Mouse (Mus musculus) neural tube, embryonic 10.5 days (tissue): ENCODE measurements around the gene Dph5.
"Not testable (repeated sequence)": the region's sequence is repeated elsewhere in the genome, so short reads cannot be mapped to it uniquely, and the experiment has no call there.

Experiments used
- DNase-seq: peaks from one replicate; pipeline ENCODE4 v3.0.0-alpha.2; 2017; ENCODE audit warnings: low spot score; ENCODE audit errors: extremely low spot score

The Dph5 gene

DNA sequence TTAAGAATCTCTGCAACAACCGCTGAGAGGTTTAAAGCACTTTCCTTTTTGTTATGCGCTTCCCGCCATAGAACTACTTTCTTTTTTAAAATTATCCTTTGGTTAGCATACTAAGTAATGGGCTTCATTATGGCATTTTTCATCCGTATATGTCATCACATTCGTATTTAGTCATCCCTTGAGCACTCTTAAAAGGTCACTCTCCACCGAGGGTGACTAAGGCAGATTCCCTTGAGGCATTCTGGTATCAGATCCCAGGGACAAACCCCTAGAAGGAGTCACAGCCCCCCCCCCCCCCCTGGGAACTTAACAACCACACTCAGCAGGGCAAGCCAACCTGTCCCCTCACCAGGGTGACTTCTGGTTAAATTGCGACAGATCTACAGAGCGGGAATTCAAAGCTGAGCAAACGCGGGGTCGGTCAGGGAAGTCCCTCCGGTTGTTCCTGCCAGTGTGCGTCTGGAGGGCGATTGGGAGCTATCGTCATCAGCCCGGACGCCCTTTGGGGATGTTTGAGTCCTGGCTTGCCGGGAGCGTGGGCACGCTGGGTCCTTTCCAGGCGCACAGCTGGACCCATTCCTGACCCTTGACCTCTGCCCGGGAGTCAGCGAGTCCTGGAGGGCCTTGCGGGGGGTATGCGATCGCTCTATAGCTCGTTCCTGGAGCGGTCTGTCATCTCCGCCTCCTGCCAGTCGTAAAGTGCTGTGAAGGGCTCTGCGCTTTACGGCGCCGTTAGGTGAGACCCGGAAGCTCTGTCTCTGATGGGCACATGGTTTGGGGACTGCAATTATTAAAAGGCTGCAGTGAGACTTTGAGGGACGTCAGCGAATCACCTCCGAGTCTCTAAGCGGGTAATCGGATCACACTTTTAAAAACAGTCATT lies at the start of gene Dph5:
Dph5 (plus strand) TSS at position 411 of the 883 bp plus-strand sequence.
- DNase-seq, result peak; percentile 96

DNA sequence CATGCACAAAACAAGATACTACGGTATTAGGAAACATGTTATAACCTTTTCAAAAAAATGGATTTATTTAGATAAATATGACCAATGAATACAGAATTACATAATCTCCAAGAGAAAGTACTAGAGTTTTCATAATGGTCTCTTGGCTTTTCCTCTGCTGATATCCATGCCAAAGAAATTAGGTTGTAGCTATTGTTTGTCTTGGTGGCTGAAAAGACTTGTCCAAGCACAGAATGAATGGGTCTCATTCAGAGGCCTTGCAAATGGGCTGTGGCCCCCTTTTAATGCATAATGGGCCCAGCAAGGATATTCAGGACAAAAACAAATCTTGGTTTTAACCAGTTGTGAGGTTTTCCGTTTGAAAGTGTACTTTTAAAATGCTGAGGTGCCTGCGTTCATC lies 43.1 kb upstream of the Dph5 start:
- no peak for DNase-seq

DNA sequence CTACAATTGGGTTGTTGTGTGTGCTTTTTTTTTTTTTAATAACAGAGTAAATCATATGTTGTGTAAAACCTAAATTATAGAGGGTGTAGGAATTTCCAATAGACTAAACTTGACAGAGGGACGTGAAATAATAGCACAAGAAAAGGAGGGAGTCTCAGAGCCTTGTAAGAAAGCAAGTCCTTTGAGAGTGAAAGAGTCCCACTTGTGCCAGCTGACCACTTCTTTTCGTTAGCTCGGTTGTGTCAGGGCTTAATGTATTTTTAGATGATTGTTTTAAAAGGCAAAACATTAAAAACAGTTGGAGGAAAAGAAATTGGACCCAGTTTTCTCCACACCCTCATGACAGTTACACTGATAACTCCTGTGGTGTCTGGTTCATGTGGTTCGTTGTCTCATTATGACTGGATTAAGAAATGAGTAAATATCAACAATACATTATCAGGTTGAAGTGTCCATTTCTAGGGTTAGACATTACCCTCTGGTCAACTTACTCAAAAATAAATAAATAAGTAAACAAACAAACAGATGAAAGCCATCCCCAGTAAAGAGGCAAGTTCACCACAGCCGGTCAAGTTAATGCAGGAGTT lies 42.5 kb upstream of the Dph5 start:
- DNase-seq, result no peak

DNA sequence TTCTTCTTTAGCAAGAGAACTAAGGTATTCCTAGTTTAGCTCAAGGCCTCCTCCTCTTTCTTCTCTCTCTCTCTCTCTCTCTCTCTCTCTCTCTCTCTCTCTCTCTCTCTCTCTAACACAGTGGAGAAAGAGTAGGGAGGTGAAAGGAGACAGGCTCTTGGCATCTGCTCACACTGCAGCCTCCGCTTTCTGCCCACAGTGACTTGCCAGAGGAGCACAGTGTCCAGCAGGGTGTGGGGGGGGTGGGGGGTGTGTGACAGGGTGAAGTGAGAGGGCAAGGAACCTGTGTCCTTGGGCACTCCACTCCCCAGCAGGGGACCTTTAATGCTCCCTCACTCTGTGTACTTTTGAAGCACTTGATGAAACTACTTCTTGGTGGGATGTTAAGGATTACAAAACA lies 41.9 kb upstream of the Dph5 start:
- no peak for DNase-seq

DNA sequence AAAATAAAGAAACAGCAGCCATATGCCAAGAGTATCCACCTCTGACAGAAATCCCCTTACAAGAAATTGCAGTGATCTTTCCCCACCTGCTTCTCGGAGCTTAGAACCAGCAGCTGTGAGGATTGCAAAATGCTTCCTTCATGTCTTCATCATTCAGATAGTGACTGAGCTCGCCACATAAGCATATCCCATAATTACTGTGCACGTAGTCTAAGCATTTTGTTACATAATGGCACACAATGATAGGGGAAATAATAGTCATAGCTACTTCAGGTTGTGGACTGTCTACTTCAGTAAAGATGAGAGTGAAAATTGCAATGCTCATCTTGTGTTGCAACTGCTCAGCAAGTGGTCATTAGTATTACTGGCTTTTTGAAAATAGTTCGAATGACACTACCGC lies 41.5 kb upstream of the Dph5 start:
- no peak for DNase-seq

DNA sequence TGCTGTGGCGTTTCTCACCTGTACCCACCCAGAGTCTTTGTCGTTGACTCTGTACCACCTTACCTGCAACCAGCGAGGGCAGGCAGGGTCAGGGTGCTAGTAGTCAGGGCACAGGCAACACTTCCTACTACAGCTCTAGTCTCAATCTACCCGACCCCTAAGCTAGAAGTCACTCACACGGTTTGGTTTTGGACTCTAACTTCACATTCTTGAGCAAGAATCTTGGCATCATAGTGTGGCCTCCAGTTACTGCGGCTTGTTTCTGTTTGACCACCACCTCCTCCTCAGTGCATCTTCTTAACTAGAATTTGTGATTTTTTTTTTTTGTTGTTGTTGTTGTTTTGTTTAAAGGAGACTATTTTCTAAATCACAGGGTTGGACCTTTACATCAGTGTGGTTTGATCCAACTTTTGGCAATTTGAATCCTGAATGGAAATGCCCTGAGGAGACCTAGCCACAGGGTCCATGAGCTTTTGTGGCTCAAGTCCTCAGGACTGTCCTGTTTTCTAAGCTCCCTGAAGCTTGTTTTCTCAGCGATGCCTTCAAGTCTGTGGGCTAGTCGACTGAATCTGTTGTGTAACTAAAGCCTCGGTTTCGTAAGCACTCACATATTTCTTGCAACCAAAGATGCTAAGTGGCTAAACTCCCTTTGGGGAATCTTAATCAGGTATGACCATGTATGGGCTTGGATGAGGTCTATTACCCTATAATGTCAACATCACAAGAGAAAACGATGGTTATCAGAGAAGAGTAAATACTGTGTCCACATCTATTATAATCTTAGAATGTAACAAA lies 38.8 kb upstream of the Dph5 start:
- no peak for DNase-seq

DNA sequence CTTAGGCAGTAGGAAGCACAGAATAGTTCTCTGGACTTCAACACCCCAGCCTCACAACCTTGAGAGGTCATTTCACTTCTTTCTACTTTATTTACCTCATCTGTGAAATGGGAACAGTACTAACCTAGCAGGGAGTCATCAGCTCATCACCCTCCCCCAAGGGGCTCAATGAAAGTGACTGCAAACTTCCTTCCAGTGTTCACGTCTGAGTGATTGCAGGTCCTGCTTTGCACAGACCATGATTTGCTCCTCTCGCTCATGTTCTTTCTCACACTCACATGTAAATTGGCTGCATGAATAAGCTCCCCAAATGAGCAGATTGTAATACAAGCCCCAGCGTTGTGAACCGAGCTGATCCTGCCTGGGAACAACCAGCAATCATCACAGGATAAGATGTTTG lies 36.7 kb upstream of the Dph5 start:
- no peak for DNase-seq

DNA sequence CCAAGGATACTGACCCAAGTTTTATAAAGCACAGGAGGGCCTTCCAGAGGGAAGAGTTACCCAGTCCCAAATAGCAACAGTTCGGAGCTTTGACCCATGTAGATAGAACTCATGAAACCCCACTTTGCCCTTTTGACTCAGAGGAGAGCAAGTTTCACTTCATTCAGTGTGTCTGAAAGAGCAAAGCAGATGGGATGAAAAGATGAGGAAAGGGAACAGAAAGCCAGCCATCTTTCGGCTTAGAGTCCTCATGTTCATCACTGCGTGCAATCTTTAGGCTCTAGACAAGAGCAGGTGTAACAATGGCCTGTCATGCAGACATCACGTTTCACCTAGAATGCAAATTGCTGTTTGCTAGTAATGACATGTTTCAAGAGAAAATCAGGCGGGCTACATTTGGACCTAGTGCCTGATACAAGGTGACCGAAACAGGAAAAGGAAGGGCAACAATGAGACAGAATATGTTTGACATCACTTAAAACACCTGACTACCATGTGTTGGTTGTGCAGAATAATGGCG lies 32.9 kb upstream of the Dph5 start:
- DNase-seq, result no peak

DNA sequence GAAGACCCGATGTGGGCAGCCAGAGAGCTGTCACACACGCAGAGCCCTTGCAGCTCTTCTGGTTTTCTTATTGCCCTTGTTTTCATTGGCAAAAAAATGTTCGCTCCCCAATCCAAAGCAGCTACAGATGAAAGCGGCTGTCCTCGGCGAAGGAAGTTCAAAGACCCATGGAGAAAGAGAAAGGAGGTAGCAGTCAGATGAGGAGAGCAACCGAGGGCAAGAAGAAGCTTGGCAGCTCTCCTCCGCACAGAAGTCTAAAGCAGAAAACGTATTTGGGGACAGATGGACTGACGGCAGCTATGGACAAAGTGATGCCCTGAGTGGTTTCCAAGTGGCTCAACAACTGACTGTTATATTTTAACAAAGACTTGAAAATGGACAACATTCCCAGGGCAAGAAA lies 32.1 kb upstream of the Dph5 start:
- DNase-seq, result no peak

DNA sequence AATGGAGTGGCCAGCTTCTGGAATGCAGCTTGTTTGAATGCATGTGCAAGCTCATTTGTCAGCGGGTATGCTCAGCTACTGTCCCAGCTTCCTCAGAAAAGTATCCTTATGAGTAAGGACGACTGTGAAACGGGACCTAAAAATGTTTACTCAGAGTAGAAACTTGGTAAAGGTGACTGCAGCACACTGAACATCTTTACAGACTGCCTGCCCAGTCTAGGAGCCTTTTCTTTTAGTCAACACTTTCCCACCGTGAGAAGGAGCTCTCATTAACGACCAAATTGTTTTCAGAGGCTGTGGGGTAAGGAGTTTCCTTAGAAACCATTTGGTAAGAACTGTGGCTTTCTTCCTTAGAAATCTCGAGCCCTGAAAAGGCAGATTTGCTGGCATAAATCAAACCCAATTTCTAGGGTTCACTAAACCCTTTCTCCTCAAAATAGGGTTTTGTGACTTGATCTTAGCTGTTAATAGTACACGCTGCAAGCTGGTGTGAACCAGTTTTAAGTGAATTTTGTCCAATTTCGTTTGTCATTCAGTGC lies 31.1 kb upstream of the Dph5 start:
- peak; percentile 19 for DNase-seq

DNA sequence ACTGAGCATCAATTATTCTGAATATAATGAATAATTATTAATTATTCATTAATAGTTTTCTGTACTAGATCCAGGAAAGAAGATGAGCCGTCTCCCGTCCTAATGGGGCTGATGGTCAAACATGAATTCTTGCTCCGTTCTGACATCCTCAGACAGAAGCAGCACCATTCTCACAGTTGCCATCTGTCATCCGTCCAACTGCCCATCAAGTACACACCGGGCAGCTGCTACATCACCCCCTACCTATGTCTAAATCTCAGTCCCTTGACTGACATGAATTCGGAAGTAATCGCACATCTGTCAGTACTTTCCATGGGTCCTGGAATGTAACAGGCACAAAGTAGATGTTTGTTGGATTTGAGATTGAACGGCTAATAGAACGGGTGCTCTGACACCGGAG lies 30.2 kb upstream of the Dph5 start:
- no peak for DNase-seq

DNA sequence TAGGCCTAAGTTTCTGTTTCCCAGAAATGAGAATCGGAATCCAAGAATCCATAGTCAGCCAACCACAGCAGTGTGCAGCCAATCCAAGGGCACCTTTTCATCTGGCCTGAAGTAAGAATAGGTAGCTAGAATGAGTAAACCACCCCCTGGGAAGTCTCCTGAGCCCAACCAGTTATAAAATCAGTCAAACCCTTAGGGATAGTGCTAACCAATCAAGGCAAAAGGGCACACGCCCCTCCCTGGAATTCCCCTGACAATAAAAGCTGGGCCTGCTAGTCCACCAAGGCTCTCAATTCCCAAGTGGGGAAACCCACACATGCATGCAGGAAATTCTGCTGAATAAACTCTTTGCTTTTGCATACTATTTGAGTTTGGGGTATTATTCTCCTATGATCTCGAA lies 28.8 kb upstream of the Dph5 start:
- DNase-seq, result no peak

DNA sequence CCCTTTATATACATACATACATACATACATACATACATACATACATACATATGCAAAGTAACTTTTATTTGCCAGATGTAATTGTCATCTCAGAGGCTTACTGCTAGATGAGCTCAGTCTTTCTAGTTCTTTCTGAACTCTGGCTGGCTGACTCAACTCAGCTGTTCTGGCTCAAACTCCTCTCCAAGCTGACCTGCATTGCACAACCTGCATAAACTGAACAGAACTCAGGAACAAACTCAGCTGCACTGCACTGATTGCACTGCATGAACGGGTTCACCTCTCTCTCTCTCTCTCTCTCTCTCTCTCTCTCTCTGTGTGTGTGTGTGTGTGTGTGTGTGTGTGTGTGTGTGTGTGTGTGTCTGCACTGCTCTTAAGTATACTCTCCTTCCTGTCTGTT lies 26.9 kb upstream of the Dph5 start:
- DNase-seq, result not testable (repeated sequence)

DNA sequence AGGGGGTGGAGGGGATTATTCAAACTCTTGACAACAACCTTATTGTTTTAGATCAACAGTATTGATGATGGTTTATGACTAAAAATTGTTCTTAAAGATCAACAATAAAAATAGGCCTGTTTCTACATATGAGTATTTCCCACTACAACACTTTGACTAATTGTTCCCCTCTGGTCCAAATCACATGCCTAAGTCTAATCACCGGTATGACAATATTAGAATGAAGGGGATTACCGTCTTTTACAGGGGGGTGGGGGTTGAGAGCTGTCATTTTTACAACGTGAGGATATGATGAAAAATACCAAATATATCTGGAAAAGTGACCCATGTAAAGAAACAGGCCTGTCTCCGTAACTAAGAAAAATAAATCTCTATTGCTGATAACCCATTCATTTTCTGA lies 24.1 kb upstream of the Dph5 start:
- DNase-seq, result no peak

DNA sequence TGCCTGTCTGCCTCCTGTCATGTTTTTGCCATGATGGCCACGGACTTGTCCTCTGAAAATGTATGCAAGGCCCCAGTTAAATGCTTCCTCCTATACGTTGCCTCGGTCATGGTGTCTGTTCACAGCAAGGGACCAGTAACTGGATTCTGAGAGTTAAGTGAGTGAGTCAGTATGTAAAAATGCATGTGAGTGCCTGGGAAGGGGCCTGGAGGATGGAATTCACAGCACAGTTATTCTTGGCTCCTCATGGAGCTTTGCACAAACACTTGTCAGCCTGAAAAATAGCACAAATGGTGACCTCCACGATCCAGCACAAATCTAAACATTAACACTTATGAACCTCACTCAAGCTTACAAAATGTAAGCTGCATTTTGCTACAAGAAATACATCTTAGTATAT lies 20.5 kb upstream of the Dph5 start:
- DNase-seq, result no peak

DNA sequence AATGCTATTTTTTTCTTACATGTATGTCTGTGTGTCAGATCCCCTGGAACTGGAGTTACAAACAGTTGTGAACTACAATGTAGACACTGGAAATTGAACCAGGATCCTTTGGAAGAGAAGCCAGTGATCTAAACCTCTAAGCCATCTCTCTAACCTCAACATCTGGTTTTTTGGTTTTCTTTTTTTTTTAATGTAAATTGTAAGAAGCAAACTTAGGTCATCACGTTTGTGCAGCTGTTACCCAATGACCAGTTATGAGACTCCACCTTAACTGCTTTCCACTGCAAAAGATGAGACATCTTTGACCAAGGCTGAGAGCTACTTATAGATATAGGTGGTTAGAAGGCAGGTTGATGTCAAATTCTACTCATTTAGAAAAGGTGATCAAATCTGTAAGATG lies 19.7 kb upstream of the Dph5 start:
- DNase-seq, result no peak

DNA sequence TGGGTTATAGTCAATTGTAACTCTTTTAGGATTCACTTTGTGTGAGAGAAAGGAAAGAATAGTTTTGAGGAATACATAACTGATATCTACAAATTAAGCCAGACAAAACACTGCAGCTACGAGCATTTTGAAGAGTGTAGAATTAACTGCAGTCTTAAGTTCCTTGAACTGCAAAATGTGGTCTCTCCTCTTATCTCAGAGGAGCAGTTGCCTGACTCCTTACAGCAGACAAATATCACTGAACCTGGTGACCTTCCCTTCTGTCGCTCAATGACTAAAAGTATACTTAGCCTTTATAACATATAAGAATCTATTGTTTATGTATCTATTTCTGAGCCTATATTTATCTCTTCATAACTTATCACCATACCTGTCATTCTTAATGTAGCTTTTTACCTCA lies 18.3 kb upstream of the Dph5 start:
- no peak for DNase-seq

DNA sequence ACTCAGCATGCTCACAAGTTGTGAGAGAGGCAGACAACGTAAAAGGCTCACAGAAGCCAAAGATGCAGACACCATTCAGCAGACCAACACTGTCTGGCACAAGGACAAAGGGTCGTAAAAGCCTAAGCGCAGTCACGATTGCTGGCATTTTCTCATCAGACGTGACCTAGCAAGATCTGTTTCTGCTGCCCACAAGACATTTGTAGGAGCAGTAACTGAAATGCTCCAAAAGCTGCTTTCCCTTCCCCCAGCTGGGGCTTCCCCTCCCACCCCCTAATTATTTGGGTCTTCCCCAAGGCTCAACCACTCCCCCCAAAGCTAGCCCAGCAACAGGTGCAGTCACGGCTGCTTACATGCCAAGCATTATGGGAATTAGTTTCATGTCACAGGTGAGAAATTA lies 12.1 kb upstream of the Dph5 start:
- no peak for DNase-seq

DNA sequence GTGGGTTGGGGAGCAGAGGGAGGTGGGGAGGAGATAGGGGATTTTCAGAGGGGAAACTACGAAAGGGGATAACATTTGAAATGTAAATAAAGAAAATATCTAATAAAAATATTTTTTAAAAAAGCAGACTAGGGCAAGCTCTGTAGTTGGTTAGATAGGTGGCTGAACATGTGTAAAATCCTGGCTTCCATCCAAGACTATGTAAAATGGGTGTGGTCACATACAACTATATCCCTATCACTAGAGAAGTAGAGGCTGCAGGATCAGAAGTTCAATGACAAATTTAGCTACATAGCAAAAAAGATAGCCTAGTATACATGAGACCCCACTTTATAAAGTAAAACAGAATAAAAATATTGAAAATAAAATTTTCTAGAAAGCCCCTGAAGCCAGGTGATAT lies 10.5 kb upstream of the Dph5 start:
- no peak for DNase-seq

DNA sequence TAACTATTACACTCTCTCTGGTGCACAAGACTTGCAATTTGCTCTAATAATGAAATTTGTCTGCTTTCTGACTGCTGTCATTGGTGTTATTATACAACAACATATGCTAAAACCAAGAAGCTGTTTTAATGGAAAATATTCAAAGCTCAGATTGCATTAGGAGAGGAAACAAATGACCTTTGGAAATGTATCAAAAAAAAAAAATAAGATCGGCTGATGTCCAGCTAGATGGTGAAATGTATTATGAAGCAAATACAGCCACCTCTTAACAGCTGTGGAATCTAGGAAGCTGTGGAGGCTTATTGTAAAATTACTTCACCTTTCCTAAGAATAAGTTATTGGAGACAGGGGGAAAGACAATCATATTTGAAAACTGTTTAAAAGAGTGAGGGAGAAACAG lies 3.6 kb upstream of the Dph5 start:
- DNase-seq, result no peak

DNA sequence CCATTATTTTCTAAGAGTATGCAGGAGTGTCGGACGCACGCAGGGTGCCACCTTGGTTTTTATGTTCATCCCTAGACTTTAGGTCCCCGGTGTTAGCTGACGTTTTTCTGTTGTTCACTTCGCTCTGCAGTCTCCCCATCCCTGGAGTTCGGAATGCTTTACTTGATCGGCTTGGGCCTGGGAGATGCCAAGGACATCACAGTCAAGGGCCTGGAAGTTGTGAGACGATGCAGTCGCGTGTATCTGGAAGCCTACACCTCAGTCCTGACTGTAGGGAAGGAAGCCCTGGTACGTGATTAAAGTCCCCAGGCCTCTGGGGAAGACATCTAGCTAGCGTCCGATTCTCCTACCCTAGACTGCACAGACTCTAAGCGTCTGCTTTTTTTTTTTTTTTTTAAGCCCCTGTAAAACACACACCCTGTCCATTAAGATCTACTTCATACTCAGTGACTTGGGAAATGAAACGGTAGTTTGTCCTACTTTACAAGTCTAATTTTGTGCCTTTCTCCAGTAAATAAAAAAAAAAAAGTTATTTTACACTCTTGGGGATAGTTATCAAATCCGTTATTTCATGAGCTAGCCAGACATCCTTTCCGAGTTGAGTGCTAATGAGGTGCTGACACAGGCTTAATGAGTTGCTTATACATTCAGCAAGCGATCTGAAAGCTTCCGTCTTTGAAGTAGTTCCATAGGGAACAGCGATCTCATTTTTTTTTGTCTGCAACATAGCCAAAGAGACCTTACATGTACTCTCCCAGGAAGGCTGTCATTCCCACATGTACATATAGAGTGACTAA lies 871 bp downstream of the Dph5 start:
- no peak for DNase-seq
